Mouse (Mus musculus): Measurements from ENCODE around the gene Slc26a8. TPM values are rescaled to one million over a fixed set of nuclear protein-coding genes. Genes with fewer than 3 reads are reported as not detected.

The Slc26a8 gene
- polyA plus RNA-seq, 1 experiment from 2014 or later = 3.4 TPM

DNA sequence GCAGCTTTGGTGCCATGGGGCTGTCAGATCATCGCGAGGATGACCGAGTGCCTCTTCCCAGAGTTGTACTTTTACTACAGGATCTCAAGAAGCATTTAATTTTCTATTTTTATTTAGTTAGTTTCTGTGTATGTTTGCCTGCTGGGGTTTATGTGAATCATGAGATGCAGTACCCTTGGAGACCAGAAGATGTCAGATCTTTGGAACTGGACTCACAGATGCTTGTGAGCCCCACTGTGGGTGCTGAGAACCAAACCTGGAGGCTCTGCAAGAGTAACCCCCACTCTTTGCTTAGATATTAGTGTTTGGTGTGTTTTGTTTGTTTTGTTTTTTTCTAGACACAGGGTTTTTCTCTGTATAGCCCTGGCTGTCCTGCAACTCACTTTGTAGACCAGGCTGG lies 24.0 kb upstream of the Slc26a8 start:
- Histone ChIP-seq H3K4me1 (replicated peaks; ENCODE audit: control insufficient read depth, insufficient read depth, low read length) (no peaks in the 10 kb centered on the region), H3K4me3 (replicated peaks; ENCODE audit: low read length) (no peak overlapping the region), H3K4me2 (ENCODE audit: low read length) (no peak overlapping the region), H3K9me3 (ENCODE audit: control insufficient read depth, low read length) (no peaks in the 10 kb centered on the region), H3K27me3 (replicated peaks; ENCODE audit: control insufficient read depth, insufficient read depth, low read length) (no peaks in the 10 kb centered on the region), H3K36me3 (ENCODE audit: control insufficient read depth, insufficient read depth) (peaks cover 6% of the 10 kb centered on the region), H3K27ac (ENCODE audit: low read length) (no peak overlapping the region), H3K9ac (replicated peaks; ENCODE audit: low read depth, low read length) (no peak overlapping the region)
- 96% methylated on average over 3 of the region's 3 CpGs for WGBS
- ATAC-seq = no peak

DNA sequence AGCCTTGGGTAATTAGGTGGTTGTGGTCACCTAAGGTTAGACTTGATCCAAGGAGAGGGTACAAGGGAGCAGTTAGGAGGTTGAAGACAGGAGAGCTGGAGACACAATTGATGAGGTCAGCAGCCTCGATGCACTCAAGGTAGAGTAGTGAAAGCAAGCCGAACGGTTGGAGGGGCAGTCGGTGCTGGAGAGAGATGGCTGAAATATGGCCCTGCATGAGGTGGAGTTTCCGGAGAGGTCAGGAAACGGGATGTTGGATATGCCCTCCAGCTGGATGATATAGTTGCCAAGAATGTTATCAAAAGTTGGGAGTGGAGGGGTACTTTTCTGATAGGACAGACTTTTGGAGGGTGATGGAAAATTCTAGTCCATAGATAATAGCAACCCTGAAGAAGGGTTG lies 22.3 kb upstream of the Slc26a8 start:
- Histone ChIP-seq H3K4me3 (replicated peaks; ENCODE audit: low read length) (no peak overlapping the region), H3K9ac (replicated peaks; ENCODE audit: low read depth, low read length) (no peak overlapping the region), H3K4me1 (replicated peaks; ENCODE audit: control insufficient read depth, insufficient read depth, low read length) (no peaks in the 10 kb centered on the region), H3K9me3 (ENCODE audit: control insufficient read depth, low read length) (no peaks in the 10 kb centered on the region), H3K27me3 (replicated peaks; ENCODE audit: control insufficient read depth, insufficient read depth, low read length) (no peaks in the 10 kb centered on the region), H3K27ac (ENCODE audit: low read length) (no peak overlapping the region), H3K36me3 (ENCODE audit: control insufficient read depth, insufficient read depth) (peaks cover 6% of the 10 kb centered on the region), H3K4me2 (ENCODE audit: low read length) (no peak overlapping the region)
- 90% methylated on average over 6 of the region's 6 CpGs for WGBS
- ATAC-seq = no peak

GRCm38 (mm10) chr17:28711237-28711636 lies 21.2 kb upstream of the Slc26a8 start:
- Histone ChIP-seq H3K27ac (ENCODE audit: low read length) (no peak overlapping the region), H3K36me3 (ENCODE audit: control insufficient read depth, insufficient read depth) (peaks cover 6% of the 10 kb centered on the region), H3K27me3 (replicated peaks; ENCODE audit: control insufficient read depth, insufficient read depth, low read length) (no peaks in the 10 kb centered on the region), H3K9ac (replicated peaks; ENCODE audit: low read depth, low read length) (no peak overlapping the region), H3K4me1 (replicated peaks; ENCODE audit: control insufficient read depth, insufficient read depth, low read length) (peaks cover 3% of the 10 kb centered on the region; the same call in 1 of the 2 replicates), H3K4me2 (ENCODE audit: low read length) (no peak overlapping the region), H3K4me3 (replicated peaks; ENCODE audit: low read length) (no peak overlapping the region), H3K9me3 (ENCODE audit: control insufficient read depth, low read length) (no peaks in the 10 kb centered on the region)
- no peak for ATAC-seq
- 90% methylated on average over 6 of the region's 6 CpGs for WGBS

DNA sequence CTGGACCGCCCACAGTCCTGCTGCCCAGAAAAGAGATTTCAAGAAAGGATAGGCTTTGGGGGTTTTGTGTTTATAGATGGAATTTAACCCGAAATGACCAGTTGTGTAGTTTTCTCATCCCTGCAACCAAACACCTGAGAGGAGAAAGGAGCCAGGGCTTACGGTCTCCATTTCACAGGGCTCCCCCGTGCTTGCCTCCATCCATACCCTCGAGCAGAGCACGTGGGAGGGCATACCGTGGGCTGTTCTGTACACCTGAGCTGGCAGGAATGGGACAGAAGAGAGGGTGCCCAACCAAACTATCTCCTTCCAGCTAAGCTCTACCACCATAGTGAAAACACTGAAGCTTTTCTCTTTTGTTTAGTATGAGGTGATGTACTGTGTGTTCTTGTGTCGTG lies 20.3 kb upstream of the Slc26a8 start:
- 96% methylated on average over 8 of the region's 8 CpGs for WGBS
- H3K4me2 ChIP-seq (ENCODE audit: low read length) = no peak overlapping the region
- H3K27me3 ChIP-seq (replicated peaks; ENCODE audit: control insufficient read depth, insufficient read depth, low read length) = no peaks in the 10 kb centered on the region
- H3K36me3 ChIP-seq (ENCODE audit: control insufficient read depth, insufficient read depth) = peaks cover 6% of the 10 kb centered on the region
- no peak overlapping the region for H3K27ac ChIP-seq (ENCODE audit: low read length)
- H3K4me1 ChIP-seq (replicated peaks; ENCODE audit: control insufficient read depth, insufficient read depth, low read length) = peaks cover 3% of the 10 kb centered on the region; the same call in 1 of the 2 replicates
- H3K9me3 ChIP-seq (ENCODE audit: control insufficient read depth, low read length) = no peaks in the 10 kb centered on the region
- ATAC-seq = no peak
- H3K9ac ChIP-seq (replicated peaks; ENCODE audit: low read depth, low read length) = no peak overlapping the region
- no peak overlapping the region for H3K4me3 ChIP-seq (replicated peaks; ENCODE audit: low read length)

GRCm38 (mm10) chr17:28709552-28710290 lies 19.7 kb upstream of the Slc26a8 start:
- H3K9me3 ChIP-seq (ENCODE audit: control insufficient read depth, low read length) = no peaks in the 10 kb centered on the region
- 92% methylated on average over 8 of the region's 8 CpGs for WGBS
- no peak overlapping the region for H3K9ac ChIP-seq (replicated peaks; ENCODE audit: low read depth, low read length)
- H3K36me3 ChIP-seq (ENCODE audit: control insufficient read depth, insufficient read depth) = peaks cover 6% of the 10 kb centered on the region
- H3K4me2 ChIP-seq (ENCODE audit: low read length) = no peak overlapping the region
- peaks cover 3% of the 10 kb centered on the region; the same call in 1 of the 2 replicates for H3K4me1 ChIP-seq (replicated peaks; ENCODE audit: control insufficient read depth, insufficient read depth, low read length)
- ATAC-seq = no peak
- H3K27ac ChIP-seq (ENCODE audit: low read length) = no peak overlapping the region
- no peaks in the 10 kb centered on the region for H3K27me3 ChIP-seq (replicated peaks; ENCODE audit: control insufficient read depth, insufficient read depth, low read length)
- H3K4me3 ChIP-seq (replicated peaks; ENCODE audit: low read length) = no peak overlapping the region

DNA sequence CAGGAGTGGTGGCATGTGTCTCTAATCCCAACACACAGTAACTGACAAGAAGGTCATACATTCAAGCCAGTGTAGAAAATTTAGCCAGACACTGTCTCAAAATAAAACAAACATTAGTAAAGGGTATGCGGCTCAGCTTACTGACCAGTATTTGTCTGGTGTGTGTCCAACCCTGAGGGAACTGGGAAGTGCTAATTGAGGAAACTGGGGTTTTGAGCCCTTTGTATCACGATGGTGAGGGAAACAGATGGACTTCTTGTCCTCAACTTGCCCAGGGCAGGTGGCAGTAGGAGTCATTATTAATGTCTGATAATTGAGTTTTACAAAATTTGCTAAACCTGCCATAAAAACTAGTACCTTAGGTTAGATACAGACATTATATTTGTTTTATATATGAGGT lies 19.0 kb upstream of the Slc26a8 start:
- Histone ChIP-seq H3K4me3 (replicated peaks; ENCODE audit: low read length) (no peak overlapping the region), H3K9me3 (ENCODE audit: control insufficient read depth, low read length) (no peaks in the 10 kb centered on the region), H3K4me1 (replicated peaks; ENCODE audit: control insufficient read depth, insufficient read depth, low read length) (peaks cover 3% of the 10 kb centered on the region; the same call in 1 of the 2 replicates), H3K4me2 (ENCODE audit: low read length) (no peak overlapping the region), H3K27me3 (replicated peaks; ENCODE audit: control insufficient read depth, insufficient read depth, low read length) (no peaks in the 10 kb centered on the region), H3K9ac (replicated peaks; ENCODE audit: low read depth, low read length) (no peak overlapping the region), H3K27ac (ENCODE audit: low read length) (no peak overlapping the region), H3K36me3 (ENCODE audit: control insufficient read depth, insufficient read depth) (peaks cover under 1% of the 10 kb centered on the region)
- WGBS = 48% methylated on average over 2 of the region's 2 CpGs
- ATAC-seq = no peak

GRCm38 (mm10) chr17:28707816-28708215 lies 17.8 kb upstream of the Slc26a8 start:
- Histone ChIP-seq H3K9ac (replicated peaks; ENCODE audit: low read depth, low read length) (no peak overlapping the region), H3K9me3 (ENCODE audit: control insufficient read depth, low read length) (no peaks in the 10 kb centered on the region), H3K4me2 (ENCODE audit: low read length) (no peak overlapping the region), H3K27ac (ENCODE audit: low read length) (no peak overlapping the region), H3K4me1 (replicated peaks; ENCODE audit: control insufficient read depth, insufficient read depth, low read length) (peaks cover 3% of the 10 kb centered on the region; the same call in 1 of the 2 replicates), H3K27me3 (replicated peaks; ENCODE audit: control insufficient read depth, insufficient read depth, low read length) (no peaks in the 10 kb centered on the region), H3K36me3 (ENCODE audit: control insufficient read depth, insufficient read depth) (no peaks in the 10 kb centered on the region), H3K4me3 (replicated peaks; ENCODE audit: low read length) (no peak overlapping the region)
- ATAC-seq = no peak
- WGBS = 95% methylated on average over 2 of the region's 2 CpGs

DNA sequence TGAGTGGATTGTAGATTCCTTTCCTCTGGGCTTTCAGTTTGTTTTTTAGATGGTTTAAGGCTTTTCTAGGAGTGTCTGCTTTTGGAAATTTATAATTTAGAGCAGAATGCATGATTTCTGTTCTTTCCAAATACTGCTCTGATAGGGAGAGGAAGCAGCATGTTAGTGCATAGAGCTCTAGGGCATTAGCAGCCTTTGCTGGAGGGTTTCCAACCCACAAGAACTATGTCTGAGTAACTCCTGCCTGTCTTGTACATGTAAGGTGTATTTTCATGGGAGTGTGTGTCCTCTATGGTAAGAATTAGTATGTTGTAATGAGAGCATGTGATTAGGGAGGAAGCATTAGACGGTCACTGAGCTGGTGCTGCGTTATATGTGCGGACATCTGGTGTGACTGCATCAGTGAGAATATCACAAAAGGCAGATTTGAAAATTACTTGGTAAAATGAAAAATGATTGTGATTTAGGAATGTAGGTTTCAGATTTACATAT lies 17.1 kb upstream of the Slc26a8 start:
- 85% methylated on average over 3 of the region's 3 CpGs for WGBS
- no peak for ATAC-seq

GRCm38 (mm10) chr17:28706697-28707096 lies 16.7 kb upstream of the Slc26a8 start:
- Histone ChIP-seq H3K27me3 (replicated peaks; ENCODE audit: control insufficient read depth, insufficient read depth, low read length) (no peaks in the 10 kb centered on the region), H3K4me1 (replicated peaks; ENCODE audit: control insufficient read depth, insufficient read depth, low read length) (peaks cover 3% of the 10 kb centered on the region; the same call in 1 of the 2 replicates), H3K27ac (ENCODE audit: low read length) (no peak overlapping the region), H3K9me3 (ENCODE audit: control insufficient read depth, low read length) (no peaks in the 10 kb centered on the region), H3K9ac (replicated peaks; ENCODE audit: low read depth, low read length) (no peak overlapping the region), H3K4me2 (ENCODE audit: low read length) (no peak overlapping the region), H3K4me3 (replicated peaks; ENCODE audit: low read length) (no peak overlapping the region), H3K36me3 (ENCODE audit: control insufficient read depth, insufficient read depth) (no peaks in the 10 kb centered on the region)
- WGBS = 61% methylated on average over 1 of the region's 1 CpGs
- ATAC-seq = no peak

More for the DNA sequence above, 17.1 kb upstream of the Slc26a8 start:
- Histone ChIP-seq H3K4me1 (replicated peaks; ENCODE audit: control insufficient read depth, insufficient read depth, low read length) (peaks cover 3% of the 10 kb centered on the region; the same call in 1 of the 2 replicates), H3K27me3 (replicated peaks; ENCODE audit: control insufficient read depth, insufficient read depth, low read length) (no peaks in the 10 kb centered on the region), H3K4me3 (replicated peaks; ENCODE audit: low read length) (no peak overlapping the region), H3K36me3 (ENCODE audit: control insufficient read depth, insufficient read depth) (no peaks in the 10 kb centered on the region), H3K9me3 (ENCODE audit: control insufficient read depth, low read length) (no peaks in the 10 kb centered on the region), H3K4me2 (ENCODE audit: low read length) (no peak overlapping the region), H3K9ac (replicated peaks; ENCODE audit: low read depth, low read length) (no peak overlapping the region), H3K27ac (ENCODE audit: low read length) (no peak overlapping the region)

Measured in forebrain, embryonic 16.5 days (tissue).